Mouse (Mus musculus): ENCODE results near the gene Serpinb1c.
"Not testable (repeated sequence)": the region's sequence is repeated elsewhere in the genome, so short reads cannot be mapped to it uniquely, and the experiment has no call there.

Serpinb1c gene

GRCm38 (mm10) chr13:32922622-32923021, 24.6 kb upstream of the Serpinb1c start:
- Histone ChIP-seq H3K9me3 (ENCODE audit: low read length) (peaks cover 8% of the 10 kb centered on the region), H3K4me1 (replicated peaks; ENCODE audit: low read depth, low read length) (no peaks in the 10 kb centered on the region), H3K27me3 (ENCODE audit: insufficient read depth, low read length) (no peaks in the 10 kb centered on the region), H3K36me3 (ENCODE audit: insufficient read depth, low read length) (no peaks in the 10 kb centered on the region), H3K4me3 (replicated peaks; ENCODE audit: low read length) (no peak overlapping the region)
- TF ChIP-seq POU5F1 (IDR thresholded peaks at IDR 0.05; ENCODE audit: borderline replicate concordance, low read length) (no peak), NANOG (IDR thresholded peaks at IDR 0.05; ENCODE audit: borderline replicate concordance, low read length) (no peak), CTCF (conservative IDR thresholded peaks at IDR 0.05; ENCODE audit: low read length) (no peak)

GRCm38 (mm10) chr13:32912770-32913380, 14.9 kb upstream of the Serpinb1c start:
- Histone ChIP-seq H3K36me3 (ENCODE audit: insufficient read depth, low read length) (no peaks in the 10 kb centered on the region), H3K9me3 (ENCODE audit: low read length) (peaks cover 20% of the 10 kb centered on the region), H3K4me1 (replicated peaks; ENCODE audit: low read depth, low read length) (no peaks in the 10 kb centered on the region), H3K4me3 (replicated peaks; ENCODE audit: low read length) (no peak overlapping the region), H3K27me3 (ENCODE audit: insufficient read depth, low read length) (no peaks in the 10 kb centered on the region)
- TF ChIP-seq NANOG (IDR thresholded peaks at IDR 0.05; ENCODE audit: borderline replicate concordance, low read length) (no peak), POU5F1 (IDR thresholded peaks at IDR 0.05; ENCODE audit: borderline replicate concordance, low read length) (no peak), CTCF (conservative IDR thresholded peaks at IDR 0.05; ENCODE audit: low read length) (no peak)

- TF ChIP-seq POU5F1 (IDR thresholded peaks at IDR 0.05; ENCODE audit: borderline replicate concordance, low read length) = no peak
- TF ChIP-seq CTCF (conservative IDR thresholded peaks at IDR 0.05; ENCODE audit: low read length) = no peak
- TF ChIP-seq NANOG (IDR thresholded peaks at IDR 0.05; ENCODE audit: borderline replicate concordance, low read length) = no peak
- Histone ChIP-seq H3K4me3 (replicated peaks; ENCODE audit: low read length) (no peak overlapping the region), H3K27me3 (ENCODE audit: insufficient read depth, low read length) (no peaks in the 10 kb centered on the region), H3K36me3 (ENCODE audit: insufficient read depth, low read length) (no peaks in the 10 kb centered on the region), H3K9me3 (ENCODE audit: low read length) (no peaks in the 10 kb centered on the region), H3K4me1 (replicated peaks; ENCODE audit: low read depth, low read length) (no peaks in the 10 kb centered on the region)
Measured at GRCm38 (mm10) chr13:32908182-32908581, 10.2 kb upstream of the Serpinb1c start.

- no peak overlapping the region for H3K4me3 ChIP-seq (replicated peaks; ENCODE audit: low read length)
- no peaks in the 10 kb centered on the region for H3K9me3 ChIP-seq (ENCODE audit: low read length)
- H3K36me3 ChIP-seq (ENCODE audit: insufficient read depth, low read length) = no peaks in the 10 kb centered on the region
- no peaks in the 10 kb centered on the region for H3K27me3 ChIP-seq (ENCODE audit: insufficient read depth, low read length)
- TF ChIP-seq POU5F1 (IDR thresholded peaks at IDR 0.05; ENCODE audit: borderline replicate concordance, low read length) = no peak
- peak; percentile 65 for TF ChIP-seq CTCF (conservative IDR thresholded peaks at IDR 0.05; ENCODE audit: low read length)
- TF ChIP-seq NANOG (IDR thresholded peaks at IDR 0.05; ENCODE audit: borderline replicate concordance, low read length) = no peak
- no peaks in the 10 kb centered on the region for H3K4me1 ChIP-seq (replicated peaks; ENCODE audit: low read depth, low read length)
Measured at GRCm38 (mm10) chr13:32903211-32903873, 5.3 kb upstream of the Serpinb1c start.

GRCm38 (mm10) chr13:32902481-32903015, 4.5 kb upstream of the Serpinb1c start:
- TF ChIP-seq POU5F1 (IDR thresholded peaks at IDR 0.05; ENCODE audit: borderline replicate concordance, low read length) (no peak), CTCF (conservative IDR thresholded peaks at IDR 0.05; ENCODE audit: low read length) (peak; percentile 38), NANOG (IDR thresholded peaks at IDR 0.05; ENCODE audit: borderline replicate concordance, low read length) (no peak)
- Histone ChIP-seq H3K27me3 (ENCODE audit: insufficient read depth, low read length) (no peaks in the 10 kb centered on the region), H3K9me3 (ENCODE audit: low read length) (no peaks in the 10 kb centered on the region), H3K4me1 (replicated peaks; ENCODE audit: low read depth, low read length) (peaks cover 5% of the 10 kb centered on the region; the same call in 1 of the 2 replicates), H3K36me3 (ENCODE audit: insufficient read depth, low read length) (no peaks in the 10 kb centered on the region), H3K4me3 (replicated peaks; ENCODE audit: low read length) (no peak overlapping the region)

GRCm38 (mm10) chr13:32900639-32901038, 2.6 kb upstream of the Serpinb1c start:
- Histone ChIP-seq H3K4me1 (replicated peaks; ENCODE audit: low read depth, low read length) (peaks cover 5% of the 10 kb centered on the region; the same call in 1 of the 2 replicates), H3K36me3 (ENCODE audit: insufficient read depth, low read length) (no peaks in the 10 kb centered on the region), H3K27me3 (ENCODE audit: insufficient read depth, low read length) (no peaks in the 10 kb centered on the region), H3K9me3 (ENCODE audit: low read length) (no peaks in the 10 kb centered on the region), H3K4me3 (replicated peaks; ENCODE audit: low read length) (no peak overlapping the region)
- no peak for TF ChIP-seq NANOG (IDR thresholded peaks at IDR 0.05; ENCODE audit: borderline replicate concordance, low read length)
- peak; percentile 56 for TF ChIP-seq CTCF (conservative IDR thresholded peaks at IDR 0.05; ENCODE audit: low read length)
- no peak for TF ChIP-seq POU5F1 (IDR thresholded peaks at IDR 0.05; ENCODE audit: borderline replicate concordance, low read length)

- not testable (repeated sequence) for H3K4me3 ChIP-seq (replicated peaks; ENCODE audit: low read length); H3K4me1 ChIP-seq (replicated peaks; ENCODE audit: low read depth, low read length); H3K36me3 ChIP-seq (ENCODE audit: insufficient read depth, low read length); H3K27me3 ChIP-seq (ENCODE audit: insufficient read depth, low read length); H3K9me3 ChIP-seq (ENCODE audit: low read length)
Measured at GRCm38 (mm10) chr13:32899114-32899513, 1.1 kb upstream of the Serpinb1c start.

- Histone ChIP-seq H3K4me3 (replicated peaks; ENCODE audit: low read length) (no peak overlapping the region), H3K36me3 (ENCODE audit: insufficient read depth, low read length) (no peaks in the 10 kb centered on the region), H3K4me1 (replicated peaks; ENCODE audit: low read depth, low read length) (peaks cover 5% of the 10 kb centered on the region; the same call in 1 of the 2 replicates), H3K9me3 (ENCODE audit: low read length) (no peaks in the 10 kb centered on the region), H3K27me3 (ENCODE audit: insufficient read depth, low read length) (no peaks in the 10 kb centered on the region)
- TF ChIP-seq NANOG (IDR thresholded peaks at IDR 0.05; ENCODE audit: borderline replicate concordance, low read length) (no peak), CTCF (conservative IDR thresholded peaks at IDR 0.05; ENCODE audit: low read length) (no peak), POU5F1 (IDR thresholded peaks at IDR 0.05; ENCODE audit: borderline replicate concordance, low read length) (no peak)
Measured at GRCm38 (mm10) chr13:32896931-32897330, 1.1 kb downstream of the Serpinb1c start.
